Mouse (Mus musculus): ENCODE results near the gene Fgf7.

GRCm38 (mm10) chr2:126052749-126053557, 18.5 kb downstream of the Fgf7 start:
- TF ChIP-seq CTCF (IDR thresholded peaks at IDR 0.05; ENCODE audit: borderline replicate concordance, insufficient read depth, low read depth, low read length) (no peak), POLR2A (IDR thresholded peaks at IDR 0.05; ENCODE audit: borderline replicate concordance, insufficient read depth, low read length) (no peak)
